Mouse (Mus musculus): Measurements from ENCODE around the gene Dnah12.

- TF ChIP-seq CTCF (IDR thresholded peaks at IDR 0.05; ENCODE audit: low read depth) = no peak
- no peak for TF ChIP-seq EP300 (IDR thresholded peaks at IDR 0.05; ENCODE audit: low read depth)
Observed at GRCm38 (mm10) chr14:26645989-26646650, 47.0 kb upstream of the Dnah12 start.
